In the genomic region with DNA sequence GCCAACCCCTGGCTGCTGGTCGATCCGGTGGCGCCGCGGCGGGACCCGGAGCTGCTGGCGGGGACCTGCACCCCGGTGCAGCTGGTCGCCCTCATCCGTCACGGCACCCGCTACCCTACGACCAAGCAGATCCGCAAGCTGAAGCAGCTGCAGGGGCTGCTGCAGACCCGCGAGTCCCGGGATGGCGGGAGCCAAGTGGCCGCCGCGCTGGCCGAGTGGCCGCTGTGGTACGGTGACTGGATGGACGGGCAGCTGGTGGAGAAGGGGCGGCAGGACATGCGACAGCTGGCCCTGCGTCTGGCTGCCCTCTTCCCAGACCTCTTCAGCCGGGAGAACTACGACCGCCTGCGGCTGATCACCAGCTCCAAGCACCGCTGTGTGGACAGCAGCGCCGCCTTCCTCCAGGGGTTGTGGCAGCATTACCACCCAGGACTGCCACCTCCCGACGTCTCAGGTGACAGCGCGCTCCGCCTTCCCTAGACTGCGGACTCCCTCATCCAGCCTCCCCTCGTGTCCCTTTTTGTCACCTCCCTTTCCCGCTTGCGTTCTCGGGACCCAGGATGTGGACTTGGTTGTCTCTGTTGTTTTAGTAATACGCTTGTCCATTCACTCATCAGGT, we compare ENCODE assay signal across 8 mouse cellular contexts. TPM values are rescaled to one million over a fixed set of nuclear protein-coding genes. Genes with fewer than 3 reads are reported as not detected.
DNase-seq lines count a peak whose midpoint lies in the region; ATAC-seq and TF ChIP-seq lines count a peak whose summit lies in the region.
"Not testable (repeated sequence)": the region's sequence is repeated elsewhere in the genome, so short reads cannot be mapped to it uniquely, and the experiment has no call there.

No protein-coding gene starts in this region.

- peak overlapping the region; percentile 81 for H3K4me2 ChIP-seq in embryonic facial prominence, embryonic 15.5 days (replicated peaks)
- H3K4me2 ChIP-seq in kidney, embryonic 14.5 days (replicated peaks; ENCODE audit: low read depth, low read length): peak overlapping the region; percentile 86
- peak overlapping the region; percentile 73 for H3K4me2 ChIP-seq in midbrain, postnatal 0 days (ENCODE audit: low read depth, low read length, poor library complexity, severe bottlenecking)

- not testable (repeated sequence) for H3K27me3 ChIP-seq in embryonic facial prominence, embryonic 15.5 days; heart, embryonic 10.5 days (ENCODE audit: insufficient read depth, poor library complexity, severe bottlenecking); kidney, embryonic 14.5 days (ENCODE audit: control insufficient read depth, insufficient read depth, low read length); midbrain, postnatal 0 days (ENCODE audit: insufficient read depth, low read length)

- peak; percentile 83 for ATAC-seq in embryonic facial prominence, embryonic 15.5 days (ENCODE audit: insufficient number of reproducible peaks, low FRiP score, low TSS enrichment, low read depth)
- peak; percentile 89 for ATAC-seq in kidney, embryonic 14.5 days (ENCODE audit: low FRiP score, low TSS enrichment)
- peak; percentile 82 for ATAC-seq in midbrain, postnatal 0 days (ENCODE audit: low FRiP score)

- peak; percentile 61 for TF ChIP-seq CTCF in midbrain, postnatal 0 days (IDR thresholded peaks at IDR 0.05)

- WGBS in embryonic facial prominence, embryonic 15.5 days: under 1% methylated on average over 47 of the region's 47 CpGs
- WGBS in heart, embryonic 10.5 days: under 1% methylated on average over 47 of the region's 47 CpGs
- WGBS in kidney, embryonic 14.5 days: 0% methylated on average over 46 of the region's 47 CpGs
- WGBS in midbrain, postnatal 0 days: under 1% methylated on average over 41 of the region's 47 CpGs

- H3K4me1 ChIP-seq in embryonic facial prominence, embryonic 15.5 days: peaks cover 19% of the 10 kb centered on the region
- H3K4me1 ChIP-seq in heart, embryonic 10.5 days: peaks cover 19% of the 10 kb centered on the region
- H3K4me1 ChIP-seq in kidney, embryonic 14.5 days (ENCODE audit: control insufficient read depth, insufficient read depth, low read length); midbrain, postnatal 0 days (ENCODE audit: insufficient read depth, low read length): not testable (repeated sequence)

- not testable (repeated sequence) for H3K36me3 ChIP-seq in embryonic facial prominence, embryonic 15.5 days; heart, embryonic 10.5 days; kidney, embryonic 14.5 days (ENCODE audit: control insufficient read depth, insufficient read depth, low read length); midbrain, postnatal 0 days (ENCODE audit: insufficient read depth, low read length)

- peak overlapping the region; percentile 75 for H3K9ac ChIP-seq in embryonic facial prominence, embryonic 15.5 days
- H3K9ac ChIP-seq in kidney, embryonic 14.5 days (ENCODE audit: low read depth, low read length): peak overlapping the region; percentile 76
- peak overlapping the region; percentile 81 for H3K9ac ChIP-seq in midbrain, postnatal 0 days (replicated peaks; ENCODE audit: low read length, poor library complexity, severe bottlenecking)

- not testable (repeated sequence) for H3K9me3 ChIP-seq in embryonic facial prominence, embryonic 15.5 days (replicated peaks); heart, embryonic 10.5 days; kidney, embryonic 14.5 days (ENCODE audit: control insufficient read depth, low read length); midbrain, postnatal 0 days (ENCODE audit: low read length)

- H3K4me3 ChIP-seq in embryonic facial prominence, embryonic 15.5 days (replicated peaks): peak overlapping the region; percentile 83
- peak overlapping the region; percentile 83 for H3K4me3 ChIP-seq in heart, embryonic 10.5 days
- peak overlapping the region; percentile 77 for H3K4me3 ChIP-seq in kidney, embryonic 14.5 days (ENCODE audit: low read length)
- H3K4me3 ChIP-seq in midbrain, postnatal 0 days (ENCODE audit: low read depth, low read length): peak overlapping the region; percentile 68

- DNase-seq in 3134 (ENCODE audit: extremely low read depth, insufficient read length, low spot score) (peak; percentile 79), liver (peak; percentile 88)
- peak; percentile 61 for DNase-seq in adrenal gland, postnatal 25 days
- peak; percentile 89 for DNase-seq in heart, embryonic 10.5 days (ENCODE audit: low spot score)
- DNase-seq in midbrain, postnatal 0 days (ENCODE audit: low spot score): peak; percentile 60
- DNase-seq in spleen, postnatal 14 days (ENCODE audit: low spot score in 2 of 2): peak; percentile 67 to 70

- peak overlapping the region; percentile 88 for H3K27ac ChIP-seq in embryonic facial prominence, embryonic 15.5 days (replicated peaks)
- H3K27ac ChIP-seq in heart, embryonic 10.5 days: peak overlapping the region; percentile 92
- peak overlapping the region; percentile 86 for H3K27ac ChIP-seq in kidney, embryonic 14.5 days (ENCODE audit: low read depth, low read length)
- H3K27ac ChIP-seq in midbrain, postnatal 0 days (ENCODE audit: low read depth, low read length): peak overlapping the region; percentile 81

RNA-seq across cellular contexts. Expression of gene Minpp1, which starts 0.6 kb away (rescaled TPM):
- 43.6 and 45.5 TPM in 2 replicates for total RNA-seq in adrenal gland, postnatal 25 days (2021)
- polyA plus RNA-seq in embryonic facial prominence, embryonic 15.5 days (2015; fragmentation: Nextera tagmentation; extraction: Ambion mirVana): 62.4 and 62.5 TPM in 2 replicates
- polyA plus RNA-seq in heart, embryonic 10.5 days (2016; fragmentation: Nextera tagmentation; extraction: Ambion mirVana): 75.0 and 85.1 TPM in 2 replicates
- 62.6 and 82.4 TPM in 2 replicates for polyA plus RNA-seq in kidney, embryonic 14.5 days (2014; fragmentation: Nextera tagmentation; extraction: Ambion mirVana)
- 92.6 and 122 TPM in 2 replicates for total RNA-seq in midbrain, postnatal 0 days (2014; rRNA removed)
- polyA plus RNA-seq in midbrain, postnatal 0 days (2015; fragmentation: Nextera tagmentation; extraction: Ambion mirVana): 63.1 and 70.2 TPM in 2 replicates

RNA-seq across cellular contexts. Expression of gene Rpl9-ps6, which starts 19.8 kb away (rescaled TPM):
- 47.5 and 79.0 TPM in 2 replicates for total RNA-seq in adrenal gland, postnatal 25 days (2021)
- 110 and 179 TPM in 2 replicates for polyA plus RNA-seq in embryonic facial prominence, embryonic 15.5 days (2015; fragmentation: Nextera tagmentation; extraction: Ambion mirVana)
- 47.9 and 55.7 TPM in 2 replicates for polyA plus RNA-seq in heart, embryonic 10.5 days (2016; fragmentation: Nextera tagmentation; extraction: Ambion mirVana)
- polyA plus RNA-seq in kidney, embryonic 14.5 days (2014; fragmentation: Nextera tagmentation; extraction: Ambion mirVana): 142 and 148 TPM in 2 replicates
- 39.8 and 71.7 TPM in 2 replicates for total RNA-seq in midbrain, postnatal 0 days (2014; rRNA removed)
- 48.9 and 51.6 TPM in 2 replicates for polyA plus RNA-seq in midbrain, postnatal 0 days (2015; fragmentation: Nextera tagmentation; extraction: Ambion mirVana)

Comparison
In these comparisons a context has a peak if more than half of its experiments do, and no peak if none do; other contexts are left out.
1. Peak in every context shown above with its lines: DNase-seq, ATAC-seq, H3K4me3 ChIP-seq and H3K27ac ChIP-seq.